Mouse (Mus musculus) forebrain, embryonic 15.5 days (tissue): ENCODE data around the gene Msantd2. TPM values are rescaled to one million over a fixed set of nuclear protein-coding genes. Genes with fewer than 3 reads are reported as not detected.

ENCODE experiments used
- ATAC-seq: fragments of 200-750 bp; cut with Nextera tagmentation; replicated peaks from 2 replicates; pipeline ENCODE4 v1.8.0; 2017; ENCODE audit warnings: mild to moderate bottlenecking, moderate TSS enrichment, moderate library complexity
- H3K27ac ChIP-seq: fragments of 300-500 bp; sonication (generic); replicated peaks from 2 replicates; pipeline ENCODE4 v1.5.1; 2015; ENCODE audit warnings: mild to moderate bottlenecking, inconsistent platforms
- H3K27me3 ChIP-seq: fragments of 300-500 bp; sonication (generic); 2 replicates; pipeline ENCODE4 v1.6.1; 2015; ENCODE audit warnings: inconsistent platforms
- H3K36me3 ChIP-seq: fragments of 300-500 bp; sonication (generic); 2 replicates; pipeline ENCODE4 v1.6.1; 2015; ENCODE audit warnings: mild to moderate bottlenecking, inconsistent platforms
- H3K4me1 ChIP-seq: fragments of 300-500 bp; sonication (generic); 2 replicates; pipeline ENCODE4 v1.6.1; 2015; ENCODE audit warnings: inconsistent platforms
- H3K4me2 ChIP-seq: fragments of 300-500 bp; sonication (generic); replicated peaks from 2 replicates; pipeline ENCODE4 v1.6.1; 2015; ENCODE audit warnings: mild to moderate bottlenecking, inconsistent platforms
- H3K4me3 ChIP-seq: fragments of 300-500 bp; sonication (generic); 2 replicates; pipeline ENCODE4 v1.5.1; 2015; ENCODE audit warnings: mild to moderate bottlenecking, inconsistent platforms
- H3K9ac ChIP-seq: fragments of 300-500 bp; sonication (generic); replicated peaks from 2 replicates; pipeline ENCODE4 v1.6.1; 2015; ENCODE audit warnings: mild to moderate bottlenecking, inconsistent platforms
- H3K9me3 ChIP-seq: fragments of 300-500 bp; sonication (generic); 2 replicates; pipeline ENCODE4 v1.6.1; 2016; ENCODE audit warnings: inconsistent platforms
- WGBS: fragments of 180-500 bp; shearing (Covaris S2); methylation state at CpG from one replicate; pipeline ENCODE4 v1.1.7; 2015; ENCODE audit warnings: mixed read lengths; 5-methylcytosine and 5-hydroxymethylcytosine counted together
- polyA plus RNA-seq: library from polyadenylated mRNA; unstranded; fragments of >200 nt; fragmentation: Nextera tagmentation; extraction: Ambion mirVana; gene quantifications from 2 replicates; pipeline ENCODE4 v1.2.1, GENCODE M21; 2015

The Msantd2 gene
- polyA plus RNA-seq, 1 experiment from 2014 or later = 34.1 TPM

GRCm38 (mm10) chr9:37512097-37512496, 23.0 kb downstream of the Msantd2 start:
- Histone ChIP-seq H3K4me1 (peaks cover 4% of the 10 kb centered on the region; the same call in 1 of the 2 replicates), H3K4me2 (no peak overlapping the region), H3K9ac (no peak overlapping the region), H3K27me3 (no peaks in the 10 kb centered on the region), H3K27ac (no peak overlapping the region), H3K4me3 (no peak overlapping the region), H3K9me3 (no peaks in the 10 kb centered on the region), H3K36me3 (no peaks in the 10 kb centered on the region)
- 91% methylated on average over 2 of the region's 2 CpGs for WGBS
- no peak for ATAC-seq

DNA sequence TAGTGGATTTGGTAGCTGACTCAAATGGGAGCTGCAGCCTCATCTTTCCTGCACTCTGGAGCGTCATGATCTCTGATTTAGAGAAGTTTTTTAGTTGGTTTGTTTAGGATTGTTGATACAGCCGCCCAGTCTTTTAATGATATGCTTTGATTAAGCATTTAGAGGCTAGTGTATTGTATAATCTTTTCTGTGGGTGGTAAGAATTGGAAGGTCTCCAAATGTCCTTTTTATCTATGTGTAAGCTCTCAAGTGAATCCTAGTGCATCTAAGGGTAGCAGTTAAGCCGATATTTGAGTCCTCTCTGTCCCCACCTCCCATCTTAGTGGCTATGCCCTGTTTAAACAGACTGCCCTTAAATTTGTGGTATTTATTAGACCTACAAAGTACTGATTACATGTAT, 25.3 kb downstream of the Msantd2 start:
- H3K9me3 ChIP-seq = no peaks in the 10 kb centered on the region
- ATAC-seq = no peak
- no peak overlapping the region for H3K4me3 ChIP-seq
- H3K9ac ChIP-seq = no peak overlapping the region
- H3K4me1 ChIP-seq = peaks cover 6% of the 10 kb centered on the region; the same call in 1 of the 2 replicates
- H3K4me2 ChIP-seq = no peak overlapping the region
- 67% methylated on average over 3 of the region's 3 CpGs for WGBS
- H3K36me3 ChIP-seq = peaks cover 6% of the 10 kb centered on the region; the same call in 1 of the 2 replicates
- no peak overlapping the region for H3K27ac ChIP-seq
- no peaks in the 10 kb centered on the region for H3K27me3 ChIP-seq

DNA sequence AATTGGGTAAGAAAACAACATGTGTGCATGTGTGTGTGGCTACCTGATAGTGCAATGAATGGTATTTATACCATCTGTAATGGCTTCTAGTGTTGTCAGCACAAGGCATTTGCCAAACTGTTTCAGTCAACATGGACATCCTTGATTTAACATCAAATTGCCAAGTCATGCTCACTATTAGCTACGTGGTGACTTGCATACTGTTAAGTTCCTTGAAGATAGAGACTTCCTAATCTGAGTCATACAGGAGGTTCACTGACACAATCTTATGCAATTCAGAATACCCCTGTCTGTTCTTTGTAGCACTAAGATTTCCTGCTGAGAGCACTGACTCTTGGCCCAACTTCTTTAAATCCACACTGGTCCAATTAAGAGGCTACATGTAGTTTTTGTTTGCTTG, 28.3 kb downstream of the Msantd2 start:
- Histone ChIP-seq H3K9ac (no peak overlapping the region), H3K9me3 (no peaks in the 10 kb centered on the region), H3K27ac (no peak overlapping the region), H3K4me2 (no peak overlapping the region), H3K27me3 (no peaks in the 10 kb centered on the region), H3K4me3 (no peak overlapping the region), H3K36me3 (peaks cover 27% of the 10 kb centered on the region), H3K4me1 (peaks cover 6% of the 10 kb centered on the region; the same call in 1 of the 2 replicates)
- ATAC-seq = no peak
- 67% methylated on average over 1 of the region's 1 CpGs for WGBS

GRCm38 (mm10) chr9:37518991-37519390, 29.9 kb downstream of the Msantd2 start:
- H3K36me3 ChIP-seq = peaks cover 38% of the 10 kb centered on the region
- no peak overlapping the region for H3K9ac ChIP-seq
- H3K27ac ChIP-seq = no peak overlapping the region
- no peak overlapping the region for H3K4me2 ChIP-seq
- WGBS = 81% methylated on average over 8 of the region's 8 CpGs
- H3K9me3 ChIP-seq = no peaks in the 10 kb centered on the region
- ATAC-seq = no peak
- peaks cover 6% of the 10 kb centered on the region; the same call in 1 of the 2 replicates for H3K4me1 ChIP-seq
- no peaks in the 10 kb centered on the region for H3K27me3 ChIP-seq
- H3K4me3 ChIP-seq = no peak overlapping the region

DNA sequence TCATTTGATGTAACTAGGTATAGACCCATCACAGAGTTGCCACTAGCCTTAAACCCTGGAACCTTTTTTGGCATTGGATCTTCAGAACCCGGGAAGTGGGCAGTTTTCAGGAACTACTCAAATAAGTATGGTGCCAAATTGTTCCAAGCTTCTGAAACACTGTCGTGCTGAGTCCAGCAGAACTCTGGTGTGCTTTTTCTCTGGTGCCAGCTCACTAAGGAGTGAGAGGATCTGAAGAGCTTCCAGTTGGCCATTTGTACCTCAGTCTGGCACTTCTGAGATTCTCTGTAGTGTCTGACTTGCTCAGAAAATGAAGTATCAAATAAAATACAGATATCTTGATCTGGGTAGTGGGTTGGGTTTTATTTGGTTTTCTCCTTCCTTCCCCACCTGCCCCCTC, 30.9 kb downstream of the Msantd2 start:
- WGBS = 86% methylated on average over 2 of the region's 2 CpGs
- Histone ChIP-seq H3K4me3 (no peak overlapping the region), H3K9ac (no peak overlapping the region), H3K4me2 (no peak overlapping the region), H3K4me1 (peaks cover 6% of the 10 kb centered on the region; the same call in 1 of the 2 replicates), H3K27me3 (no peaks in the 10 kb centered on the region), H3K9me3 (no peaks in the 10 kb centered on the region), H3K27ac (no peak overlapping the region), H3K36me3 (peaks cover 39% of the 10 kb centered on the region)
- ATAC-seq = no peak

DNA sequence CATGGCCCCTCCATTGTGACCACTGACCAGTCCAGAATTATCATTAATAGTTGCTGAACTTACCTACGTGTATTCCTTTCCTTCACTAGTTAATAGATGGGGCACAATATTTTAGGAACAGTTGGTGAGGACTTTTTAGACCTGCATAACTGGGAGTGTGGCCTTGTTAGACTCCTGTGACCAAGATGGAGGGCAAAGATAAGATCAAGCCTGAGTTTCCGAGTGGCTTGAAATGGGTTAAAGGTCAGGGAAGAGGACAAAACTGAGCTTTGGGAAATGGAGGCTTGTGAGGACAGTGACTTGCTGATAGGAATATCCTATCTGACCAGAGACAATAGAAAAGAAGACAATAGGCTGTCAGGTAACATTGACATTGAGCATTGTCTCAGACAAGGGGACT, 36.3 kb downstream of the Msantd2 start:
- H3K27me3 ChIP-seq = peaks cover 42% of the 10 kb centered on the region
- H3K9ac ChIP-seq = no peak overlapping the region
- H3K36me3 ChIP-seq = peaks cover 29% of the 10 kb centered on the region
- H3K4me3 ChIP-seq = no peak overlapping the region
- no peak overlapping the region for H3K27ac ChIP-seq
- no peak for ATAC-seq
- WGBS = 90% methylated on average over 2 of the region's 2 CpGs
- H3K4me2 ChIP-seq = no peak overlapping the region
- H3K4me1 ChIP-seq = peaks cover 11% of the 10 kb centered on the region
- H3K9me3 ChIP-seq = no peaks in the 10 kb centered on the region

DNA sequence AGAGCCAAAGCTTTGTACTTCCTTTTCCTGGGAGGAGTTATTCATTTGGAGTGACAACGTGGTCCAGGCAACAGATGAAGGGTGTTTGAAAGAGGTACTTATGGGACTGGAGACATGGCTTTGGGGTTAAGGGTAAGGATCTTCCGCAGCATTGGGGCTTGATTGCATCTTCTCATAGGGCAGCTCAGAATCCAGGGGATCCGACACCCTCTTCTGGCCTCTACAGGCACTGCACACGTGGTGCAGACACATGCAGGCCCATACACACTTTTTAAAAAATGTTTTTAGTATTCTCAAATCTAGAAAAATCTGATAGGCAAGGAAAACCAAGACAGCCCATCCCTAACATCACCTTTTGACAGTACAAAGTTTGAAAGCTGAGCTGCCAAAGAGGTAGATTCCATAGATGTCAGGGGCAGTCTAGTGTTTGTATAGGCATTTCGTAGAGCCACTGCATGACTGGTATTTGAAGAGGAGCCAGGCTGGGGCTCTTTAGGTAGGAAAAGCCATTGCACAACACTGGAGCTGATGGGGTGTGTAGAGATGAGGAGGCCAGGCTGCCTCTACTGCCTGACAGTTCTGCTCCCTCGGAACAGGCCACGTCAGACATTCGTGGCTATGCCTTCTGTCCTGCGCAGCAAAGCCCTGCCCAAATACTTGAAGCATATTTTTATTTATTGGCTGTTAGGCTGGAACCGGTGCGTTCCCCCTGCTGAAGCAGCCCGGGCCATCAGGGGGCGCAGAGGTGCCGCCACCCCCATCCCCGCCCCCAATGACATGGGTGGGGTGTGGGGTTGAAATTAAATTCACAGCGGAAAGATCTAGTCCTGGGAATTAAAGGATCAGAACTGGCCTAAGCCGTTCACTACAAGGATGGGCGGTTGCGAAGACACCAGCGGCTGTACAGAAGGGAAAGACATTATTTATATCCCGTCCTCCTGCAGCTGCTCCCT, 37.6 kb downstream of the Msantd2 start:
- no peak overlapping the region for H3K4me3 ChIP-seq
- no peak overlapping the region for H3K27ac ChIP-seq
- peaks cover 21% of the 10 kb centered on the region for H3K4me1 ChIP-seq
- peaks cover 54% of the 10 kb centered on the region for H3K27me3 ChIP-seq
- ATAC-seq = no peak
- H3K36me3 ChIP-seq = peaks cover 22% of the 10 kb centered on the region
- H3K9me3 ChIP-seq = no peaks in the 10 kb centered on the region
- H3K9ac ChIP-seq = no peak overlapping the region
- H3K4me2 ChIP-seq = no peak overlapping the region
- whole genome bisulfite sequencing = 32% methylated on average over 21 of the region's 21 CpGs

DNA sequence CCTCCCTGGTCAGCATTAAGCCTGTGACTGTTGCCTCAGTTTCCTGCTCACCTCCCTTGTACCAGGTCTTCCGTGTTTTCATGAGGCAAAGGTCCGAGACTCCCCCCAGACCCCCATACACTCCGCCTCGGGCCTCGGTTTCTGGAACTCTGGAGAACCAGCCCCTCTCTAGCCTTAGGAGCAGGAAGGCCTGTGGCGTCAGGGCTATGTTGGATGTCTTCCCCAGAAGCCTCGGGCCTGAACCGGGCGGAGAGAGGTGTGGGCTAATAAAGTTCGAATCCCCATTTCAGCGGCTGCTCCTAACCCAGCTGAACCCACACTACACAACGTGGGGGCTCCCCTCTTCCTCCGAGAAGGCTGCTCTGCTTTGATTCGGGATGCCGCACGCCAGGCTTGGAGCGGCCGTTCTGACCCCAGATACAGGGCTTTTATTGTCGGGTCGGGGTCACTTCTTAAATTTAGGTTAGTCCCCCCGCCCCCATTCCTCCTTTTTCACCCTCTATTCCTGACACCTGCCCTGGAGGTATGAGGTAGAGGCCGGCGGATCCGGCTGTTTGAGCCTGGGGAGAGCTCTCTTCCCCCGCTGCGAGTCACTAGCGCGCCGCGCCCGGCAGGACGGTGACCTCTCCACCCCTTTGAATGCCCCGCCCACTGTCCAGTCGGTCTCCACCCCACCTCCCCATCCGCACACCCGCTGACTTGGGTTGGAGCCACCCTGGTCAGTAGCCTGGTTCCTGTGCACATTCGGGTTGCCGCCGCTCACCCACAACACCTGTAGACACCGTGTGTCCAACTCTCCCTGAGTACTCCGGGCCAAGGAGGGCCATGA, 38.5 kb downstream of the Msantd2 start, which contains the start of gene Esam:
Gene Esam (plus strand): TSS at position 683 of the 829 bp plus-strand sequence.
- Histone ChIP-seq H3K9me3 (no peaks in the 10 kb centered on the region), H3K4me3 (0 out of 2 replicates have a peak within 1 kb of the TSS, but pooled peaks have one; percentile 9), H3K4me1 (peaks cover 21% of the 10 kb centered on the region), H3K36me3 (peaks cover 16% of the 10 kb centered on the region), H3K27me3 (peaks cover 57% of the 10 kb centered on the region), H3K4me2 (0 out of 2 replicates have a peak within 1 kb of the TSS, but pooled peaks have one; percentile 6), H3K27ac (no peak within 1 kb of the TSS; the same call in 1 of the 2 replicates), H3K9ac (no peak within 1 kb of the TSS)
- WGBS = 8% methylated on average over 41 of the region's 41 CpGs
- ATAC-seq = no peak

DNA sequence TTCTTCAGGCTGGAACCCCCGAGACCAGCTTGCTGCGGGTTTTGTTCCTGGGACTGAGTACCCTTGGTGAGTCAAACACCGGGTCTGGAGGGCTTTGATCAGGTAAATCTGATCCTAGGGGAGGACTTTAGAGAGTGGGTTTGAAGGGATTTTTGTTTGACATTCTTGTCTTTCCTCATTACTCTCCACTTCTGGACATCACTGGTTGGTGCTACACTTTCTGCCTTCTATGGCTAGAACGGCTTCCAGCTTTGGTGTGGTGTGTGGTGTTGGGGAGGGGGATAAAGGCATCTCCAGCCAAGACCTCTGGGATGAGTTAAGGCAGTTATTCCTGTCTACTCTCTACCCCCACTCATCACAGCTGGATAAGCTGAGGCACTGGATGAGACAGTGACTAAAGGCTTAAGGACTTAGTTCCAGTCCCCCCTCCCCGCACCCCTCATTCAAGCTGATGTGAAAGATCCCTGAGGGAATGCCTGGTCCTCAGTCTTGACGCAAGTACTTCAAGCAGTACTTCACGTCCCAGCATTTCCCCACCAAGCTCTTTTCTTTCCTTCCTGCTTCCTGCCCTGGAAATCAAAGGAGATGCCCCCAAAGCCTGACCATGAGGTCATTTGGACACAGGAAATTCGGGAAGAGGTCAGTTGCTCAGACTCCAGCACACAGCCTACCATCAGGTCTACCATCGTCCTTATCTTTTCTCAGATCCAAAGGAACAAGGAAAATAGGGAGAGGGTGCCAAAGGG, 39.3 kb downstream of the Msantd2 start:
- Histone ChIP-seq H3K9me3 (no peaks in the 10 kb centered on the region), H3K4me1 (peaks cover 21% of the 10 kb centered on the region), H3K4me3 (0 out of 2 replicates have a peak overlapping the region, but pooled peaks have one; percentile 9), H3K4me2 (no peak overlapping the region), H3K27me3 (peaks cover 57% of the 10 kb centered on the region), H3K36me3 (peaks cover 8% of the 10 kb centered on the region), H3K27ac (no peak overlapping the region; the same call in 1 of the 2 replicates), H3K9ac (no peak overlapping the region)
- ATAC-seq = no peak
- WGBS = 32% methylated on average over 9 of the region's 9 CpGs

DNA sequence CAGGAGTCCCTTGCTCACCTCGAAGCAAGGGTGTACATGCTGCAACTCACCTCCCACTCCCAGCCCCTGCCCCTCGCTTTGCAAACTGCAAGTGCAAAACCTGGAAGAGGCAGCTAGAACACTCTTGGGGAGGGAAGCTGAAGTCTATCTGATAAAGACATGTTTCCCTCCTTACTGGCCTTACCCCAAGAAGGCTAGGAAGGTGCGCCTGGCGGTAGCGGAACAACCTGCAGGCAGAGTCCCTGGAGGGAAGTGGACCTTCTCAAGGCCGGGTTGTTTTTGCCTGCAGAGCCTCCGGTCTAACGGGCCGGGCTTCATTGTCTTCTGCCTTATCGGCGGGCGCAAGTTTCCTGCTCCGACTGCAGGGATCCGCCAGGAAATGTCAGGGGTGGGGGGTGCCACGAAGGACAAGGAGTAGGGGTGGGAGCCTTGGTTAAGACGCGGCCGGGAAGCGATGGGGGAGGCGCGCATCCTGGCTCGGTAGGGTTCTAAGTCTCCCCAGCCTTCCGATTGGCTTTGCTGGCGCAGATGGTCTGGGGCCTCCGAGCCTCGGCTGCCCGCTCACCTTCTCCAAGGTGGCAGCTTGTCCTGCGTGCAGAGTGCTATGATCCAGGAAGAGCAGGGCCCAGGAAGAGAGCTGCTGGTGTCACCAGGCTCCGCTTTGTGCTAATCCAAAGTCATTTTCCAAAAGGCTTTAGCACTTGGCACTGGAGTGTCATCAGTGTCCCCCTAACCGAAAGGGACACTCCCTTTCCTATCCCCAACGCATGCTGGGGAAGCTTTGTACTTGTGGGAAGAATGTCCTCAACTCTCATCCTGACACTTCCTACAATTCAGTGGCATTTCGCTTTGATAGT, 41.1 kb downstream of the Msantd2 start:
- Histone ChIP-seq H3K4me3 (peak overlapping the region; percentile 31), H3K27ac (peak overlapping the region; percentile 4; the same call in 1 of the 2 replicates), H3K9me3 (no peaks in the 10 kb centered on the region), H3K9ac (peak overlapping the region; percentile 42), H3K27me3 (peaks cover 57% of the 10 kb centered on the region), H3K36me3 (0 out of 2 replicates have a peak, but pooled peaks cover 3% of the 10 kb centered on the region), H3K4me1 (peaks cover 21% of the 10 kb centered on the region), H3K4me2 (peak overlapping the region; percentile 53)
- peak; percentile 46 for ATAC-seq
- WGBS = 4% methylated on average over 32 of the region's 32 CpGs
